Mouse (Mus musculus) macrophage (primary cell): ENCODE measurements around the gene Socs3. TPM values are rescaled to one million over a fixed set of nuclear protein-coding genes. Genes with fewer than 3 reads are reported as not detected.

Experiments used
- H3K27ac ChIP-seq: fragments of 350-480 bp; formaldehyde crosslinking; 2 replicates; pipeline ENCODE4 v1.9.0; 2021
- H3K36me3 ChIP-seq: fragments of 350-480 bp; formaldehyde crosslinking; 2 replicates; pipeline ENCODE4 v1.9.0; 2021; ENCODE audit errors: inconsistent target
- H3K4me3 ChIP-seq: fragments of 350-480 bp; formaldehyde crosslinking; 2 replicates; pipeline ENCODE4 v1.9.0; 2021; ENCODE audit errors: inconsistent target
- H3K79me2 ChIP-seq: fragments of 350-480 bp; formaldehyde crosslinking; 2 replicates; pipeline ENCODE4 v1.9.0; 2021; ENCODE audit errors: inconsistent target
- WGBS: methylation state at CpG from one replicate; pipeline ENCODE4 v1.1.7; 2026; ENCODE audit warnings: inconsistent platforms; ENCODE audit not compliant: missing documents; 5-methylcytosine and 5-hydroxymethylcytosine counted together
- polyA plus RNA-seq: library from polyadenylated mRNA; stranded (reverse); fragments of 250-400 nt; gene quantifications from 3 replicates; pipeline ENCODE4 v1.2.4, GENCODE M21; 2018; ENCODE audit warnings: inconsistent platforms

The Socs3 gene
- polyA plus RNA-seq, 1 experiment from 2014 or later, result 2.3 TPM

DNA sequence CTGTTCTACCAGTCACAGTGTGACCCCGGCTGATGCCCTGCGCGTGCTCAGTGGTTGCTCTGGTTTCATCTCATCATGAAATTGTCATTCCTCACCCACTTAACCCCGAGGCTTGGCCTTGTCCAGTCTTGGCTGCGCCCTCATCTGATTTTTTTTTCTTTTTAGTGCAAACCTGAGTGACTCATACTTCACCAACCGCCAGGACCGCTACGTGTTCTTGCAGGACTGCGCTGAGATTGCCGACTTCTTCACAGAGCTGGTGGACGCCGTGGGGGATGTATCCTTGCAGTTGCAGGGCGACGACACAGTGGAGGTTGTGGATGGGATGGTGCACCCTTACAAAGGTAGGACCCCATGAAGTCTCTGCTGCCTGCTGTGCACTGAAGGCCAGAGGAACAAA, 33.3 kb upstream of the Socs3 start:
- H3K4me3 ChIP-seq, result no peak overlapping the region
- 94% methylated on average over 14 of the region's 14 CpGs for WGBS
- H3K79me2 ChIP-seq, result peaks cover 98% of the 10 kb centered on the region
- no peak overlapping the region for H3K27ac ChIP-seq
- peaks cover 81% of the 10 kb centered on the region for H3K36me3 ChIP-seq

GRCm38 (mm10) chr11:118000565-118001215, 30.8 kb upstream of the Socs3 start:
- no peak overlapping the region for H3K4me3 ChIP-seq
- no peak overlapping the region for H3K27ac ChIP-seq
- peaks cover 68% of the 10 kb centered on the region for H3K36me3 ChIP-seq
- peaks cover 98% of the 10 kb centered on the region for H3K79me2 ChIP-seq
- 89% methylated on average over 7 of the region's 7 CpGs for WGBS

GRCm38 (mm10) chr11:118000083-118000482, 30.2 kb upstream of the Socs3 start:
- 54% methylated on average over 1 of the region's 1 CpGs for WGBS
- Histone ChIP-seq H3K36me3 (peaks cover 62% of the 10 kb centered on the region), H3K4me3 (no peak overlapping the region), H3K27ac (no peak overlapping the region), H3K79me2 (peaks cover 98% of the 10 kb centered on the region)

GRCm38 (mm10) chr11:117999260-117999934, 29.6 kb upstream of the Socs3 start:
- Histone ChIP-seq H3K79me2 (peaks cover 98% of the 10 kb centered on the region), H3K4me3 (no peak overlapping the region), H3K36me3 (peaks cover 56% of the 10 kb centered on the region), H3K27ac (no peak overlapping the region)
- WGBS, result 92% methylated on average over 6 of the region's 6 CpGs

DNA sequence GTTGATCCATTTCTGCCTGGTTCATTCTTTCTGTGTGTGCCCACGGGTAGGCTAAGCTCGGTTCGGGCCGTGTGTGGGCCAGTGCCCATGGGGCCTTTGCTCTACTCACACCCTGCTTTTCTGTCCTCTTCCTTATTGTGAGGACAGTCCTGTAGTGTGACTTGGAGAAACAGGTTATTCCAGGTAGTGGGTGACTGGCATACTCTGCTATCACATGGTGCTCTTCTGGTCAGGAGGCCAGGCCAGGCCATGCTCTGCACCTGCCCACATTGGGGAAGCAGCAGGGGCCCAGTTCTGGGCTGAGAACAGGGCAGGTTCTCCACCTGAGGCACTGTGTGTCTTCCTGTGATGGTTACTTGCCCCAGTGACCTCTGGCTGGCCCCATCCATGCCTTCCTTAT, 28.5 kb upstream of the Socs3 start:
- 94% methylated on average over 4 of the region's 4 CpGs for WGBS
- H3K79me2 ChIP-seq, result peaks cover 98% of the 10 kb centered on the region
- no peak overlapping the region for H3K27ac ChIP-seq
- H3K36me3 ChIP-seq, result peaks cover 46% of the 10 kb centered on the region
- H3K4me3 ChIP-seq, result no peak overlapping the region

GRCm38 (mm10) chr11:117997085-117997484, 27.2 kb upstream of the Socs3 start:
- Histone ChIP-seq H3K79me2 (peaks cover 100% of the 10 kb centered on the region), H3K36me3 (peaks cover 36% of the 10 kb centered on the region), H3K4me3 (no peak overlapping the region), H3K27ac (no peak overlapping the region)
- WGBS, result 95% methylated on average over 2 of the region's 2 CpGs

GRCm38 (mm10) chr11:117996066-117996465, 26.2 kb upstream of the Socs3 start:
- 96% methylated on average over 3 of the region's 3 CpGs for WGBS
- H3K27ac ChIP-seq, result no peak overlapping the region
- peaks cover 96% of the 10 kb centered on the region for H3K79me2 ChIP-seq
- no peak overlapping the region for H3K4me3 ChIP-seq
- peaks cover 26% of the 10 kb centered on the region; the same call in 1 of the 2 replicates for H3K36me3 ChIP-seq

DNA sequence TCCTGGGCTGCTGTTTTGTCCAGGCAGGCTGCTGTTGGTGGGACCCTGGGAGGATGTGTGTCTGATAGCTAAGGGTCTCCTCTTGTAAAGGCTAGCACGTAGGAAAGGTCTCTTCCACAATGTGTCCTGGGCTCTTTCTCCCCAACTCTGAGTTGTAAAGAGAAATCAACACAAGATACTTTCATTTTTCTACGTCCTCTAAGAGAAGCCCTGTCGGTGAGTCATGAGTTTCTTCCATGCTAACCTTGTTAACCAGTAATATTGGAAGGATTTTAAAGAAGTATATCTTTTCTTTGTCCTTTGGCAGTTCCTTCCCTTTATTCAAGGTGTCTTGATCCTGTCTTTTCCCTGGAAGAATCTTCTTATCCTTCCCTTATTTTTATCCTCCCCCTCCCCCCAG, 25.8 kb upstream of the Socs3 start:
- no peak overlapping the region for H3K4me3 ChIP-seq
- WGBS, result 30% methylated on average over 3 of the region's 3 CpGs
- H3K79me2 ChIP-seq, result peaks cover 96% of the 10 kb centered on the region
- peaks cover 22% of the 10 kb centered on the region; the same call in 1 of the 2 replicates for H3K36me3 ChIP-seq
- H3K27ac ChIP-seq, result peak overlapping the region; percentile 27

- Histone ChIP-seq H3K36me3 (peaks cover 18% of the 10 kb centered on the region; the same call in 1 of the 2 replicates), H3K4me3 (no peak overlapping the region), H3K79me2 (peaks cover 96% of the 10 kb centered on the region), H3K27ac (peak overlapping the region; percentile 27)
- 51% methylated on average over 2 of the region's 2 CpGs for WGBS
Observed at GRCm38 (mm10) chr11:117995255-117995654, 25.4 kb upstream of the Socs3 start.

DNA sequence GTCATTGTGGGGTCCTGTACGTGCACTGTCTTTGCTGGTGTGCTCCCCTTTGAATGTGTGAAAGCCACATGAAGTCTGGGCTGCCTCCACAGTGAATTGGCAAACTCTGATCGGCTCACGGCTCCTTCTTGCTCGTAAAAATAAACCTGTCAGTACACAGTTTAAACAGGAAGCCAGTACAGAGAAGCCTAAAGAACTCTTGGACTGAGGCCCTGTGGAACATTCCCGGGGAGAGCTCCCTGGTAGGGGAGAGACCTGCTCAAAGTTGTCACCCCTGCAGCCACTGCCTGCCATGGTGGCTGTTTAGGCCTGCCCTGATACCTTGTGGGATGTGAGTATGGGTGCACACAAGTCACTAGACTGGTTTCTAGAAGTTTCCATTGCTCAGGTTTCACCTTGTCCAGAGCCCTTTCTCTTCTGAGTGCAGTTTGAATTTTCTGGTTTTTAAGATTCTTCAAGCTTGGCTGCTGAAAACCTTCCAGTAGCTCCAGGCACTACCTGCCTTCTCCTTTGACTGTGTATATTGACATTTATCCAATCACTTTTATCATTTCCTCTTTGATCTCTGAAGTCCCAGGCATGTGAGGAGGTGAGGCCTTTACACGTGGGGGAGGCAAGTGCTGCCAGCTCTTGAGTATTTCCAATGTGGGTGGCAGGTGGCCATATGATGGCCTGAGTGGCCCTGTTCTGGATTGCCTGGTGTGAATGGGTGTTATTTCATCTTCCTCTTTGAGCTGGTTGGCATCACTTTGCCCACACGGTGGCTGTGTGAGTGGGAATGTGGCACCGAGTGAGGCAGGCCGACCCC, 24.6 kb upstream of the Socs3 start:
- WGBS, result 41% methylated on average over 9 of the region's 9 CpGs
- Histone ChIP-seq H3K27ac (peak overlapping the region; percentile 84), H3K79me2 (peaks cover 96% of the 10 kb centered on the region), H3K4me3 (no peak overlapping the region), H3K36me3 (peaks cover 14% of the 10 kb centered on the region; the same call in 1 of the 2 replicates)

- H3K36me3 ChIP-seq, result 0 out of 2 replicates have a peak, but pooled peaks cover 4% of the 10 kb centered on the region
- 46% methylated on average over 14 of the region's 14 CpGs for WGBS
- peak overlapping the region; percentile 84 for H3K27ac ChIP-seq
- H3K79me2 ChIP-seq, result peaks cover 96% of the 10 kb centered on the region
- H3K4me3 ChIP-seq, result no peak overlapping the region
Observed at GRCm38 (mm10) chr11:117993190-117994175, 23.6 kb upstream of the Socs3 start.

- H3K79me2 ChIP-seq, result peaks cover 93% of the 10 kb centered on the region
- no peak overlapping the region for H3K4me3 ChIP-seq
- H3K27ac ChIP-seq, result peak overlapping the region; percentile 84
- WGBS, result 13% methylated on average over 9 of the region's 9 CpGs
- H3K36me3 ChIP-seq, result no peaks in the 10 kb centered on the region
Observed at GRCm38 (mm10) chr11:117991502-117992470, 21.9 kb upstream of the Socs3 start.

- Histone ChIP-seq H3K4me3 (no peak overlapping the region; the same call in 1 of the 2 replicates), H3K79me2 (peaks cover 75% of the 10 kb centered on the region), H3K27ac (peak overlapping the region; percentile 84), H3K36me3 (no peaks in the 10 kb centered on the region)
- WGBS, result 3% methylated on average over 10 of the region's 10 CpGs
Observed at GRCm38 (mm10) chr11:117989926-117990325, 20.1 kb upstream of the Socs3 start.
